Mouse (Mus musculus) liver, embryonic 13.5 days (tissue): Measurements from ENCODE around the gene Olfr638. TPM values are rescaled to one million over a fixed set of nuclear protein-coding genes. Genes with fewer than 3 reads are reported as not detected.

ENCODE experiments used
- ATAC-seq: fragments of 200-750 bp; cut with Nextera tagmentation; 2 replicates; pipeline ENCODE4 v1.8.0; 2017; ENCODE audit warnings: low read depth, mild to moderate bottlenecking, moderate number of reproducible peaks, moderate library complexity
- DNase-seq: peaks from one replicate; pipeline ENCODE4 v3.0.0; 2022
- H3K27ac ChIP-seq: fragments of 300-500 bp; sonication (generic); 2 replicates; pipeline ENCODE4 v1.5.1; 2015; ENCODE audit warnings: moderate library complexity, mild to moderate bottlenecking, inconsistent platforms
- H3K27me3 ChIP-seq: fragments of 300-500 bp; sonication (generic); 2 replicates; pipeline ENCODE4 v1.6.1; 2015; ENCODE audit warnings: mild to moderate bottlenecking, inconsistent platforms
- H3K36me3 ChIP-seq: fragments of 300-500 bp; sonication (generic); 2 replicates; pipeline ENCODE4 v1.6.1; 2015; ENCODE audit warnings: mild to moderate bottlenecking, inconsistent platforms
- H3K4me1 ChIP-seq: fragments of 300-500 bp; sonication (generic); replicated peaks from 2 replicates; pipeline ENCODE4 v1.6.1; 2015; ENCODE audit warnings: inconsistent platforms
- H3K4me2 ChIP-seq: fragments of 300-500 bp; sonication (generic); 2 replicates; pipeline ENCODE4 v1.6.1; 2015; ENCODE audit warnings: inconsistent platforms, mild to moderate bottlenecking, moderate library complexity
- H3K4me3 ChIP-seq: fragments of 300-500 bp; sonication (generic); replicated peaks from 2 replicates; pipeline ENCODE4 v1.5.1; 2015; ENCODE audit warnings: mild to moderate bottlenecking, inconsistent platforms
- H3K9ac ChIP-seq: fragments of 300-500 bp; sonication (generic); 2 replicates; pipeline ENCODE4 v1.6.1; 2015; ENCODE audit warnings: mild to moderate bottlenecking, inconsistent platforms
- H3K9me3 ChIP-seq: fragments of 300-500 bp; sonication (generic); replicated peaks from 2 replicates; pipeline ENCODE4 v1.6.1; 2016; ENCODE audit warnings: inconsistent platforms
- WGBS: fragments of 180-500 bp; shearing (Covaris S2); methylation state at CpG from one replicate; pipeline ENCODE4 v1.1.7; 2015; ENCODE audit not compliant: insufficient replicate concordance; 5-methylcytosine and 5-hydroxymethylcytosine counted together
- polyA plus RNA-seq: library from polyadenylated mRNA; unstranded; fragments of >200 nt; fragmentation: Nextera tagmentation; extraction: Ambion mirVana; gene quantifications from 2 replicates; pipeline ENCODE4 v1.2.1, GENCODE M21; 2015

The Olfr638 gene
- polyA plus RNA-seq, 1 experiment from 2014 or later, result not detected

DNA sequence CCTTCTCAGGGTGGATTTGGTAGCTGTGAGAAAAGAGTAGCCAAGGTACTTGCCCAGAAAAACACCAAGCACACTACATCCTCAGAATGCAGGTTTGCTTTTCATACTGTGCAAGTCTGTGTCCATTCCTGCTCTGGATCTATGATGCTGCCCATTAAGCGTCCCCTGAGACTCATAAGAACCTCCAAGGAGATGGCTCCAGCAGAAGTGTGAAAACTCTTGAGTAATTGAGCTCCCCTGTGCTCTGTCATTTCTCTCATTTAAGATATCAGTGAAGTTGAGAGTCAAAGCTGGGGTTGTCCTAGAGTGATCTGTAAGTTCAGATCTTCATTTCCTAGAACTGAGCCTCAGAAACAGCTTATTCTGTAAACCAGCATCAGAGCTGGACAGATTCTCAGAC is 54.0 kb downstream of the Olfr638 start, which contains the start of gene Olfr642:
Gene Olfr642, minus strand, starts transcription at position 101 of the 400 bp plus-strand sequence.
- ATAC-seq (no peak), DNase-seq (no peak)
- Histone ChIP-seq H3K4me2 (no peak within 1 kb of the TSS), H3K4me3 (no peak within 1 kb of the TSS), H3K4me1 (no peaks in the 10 kb centered on the region), H3K9ac (no peak within 1 kb of the TSS), H3K27ac (no peak within 1 kb of the TSS), H3K27me3 (no peaks in the 10 kb centered on the region), H3K36me3 (no peaks in the 10 kb centered on the region), H3K9me3 (no peaks in the 10 kb centered on the region)
- 39% methylated on average over 1 of the region's 1 CpGs for WGBS

Other genes with a start within 250 kb of the Olfr638 start
- not detected in 2 replicates for gene Olfr630, start 241.4 kb upstream of the Olfr638 start, polyA plus RNA-seq
- gene Olfr69, start 227.2 kb upstream of the Olfr638 start, polyA plus RNA-seq, result not detected in 2 replicates
- not detected in 2 replicates for gene Olfr68, start 219.0 kb upstream of the Olfr638 start, polyA plus RNA-seq
- gene Olfr67, start 206.9 kb upstream of the Olfr638 start, polyA plus RNA-seq, result not detected in 2 replicates
- 49,070 and 53,102 TPM in 2 replicates for gene Hbb-bt, start 184.8 kb upstream of the Olfr638 start, polyA plus RNA-seq
- 91,050 and 104,119 TPM in 2 replicates for gene Hbb-bs, start 170.7 kb upstream of the Olfr638 start, polyA plus RNA-seq
- 0.32 and 0.36 TPM in 2 replicates for gene Hbb-bh2, start 158.2 kb upstream of the Olfr638 start, polyA plus RNA-seq
- gene Hbb-bh1, start 155.6 kb upstream of the Olfr638 start, polyA plus RNA-seq, result 367 and 436 TPM in 2 replicates
- gene Hbb-y, start 145.5 kb upstream of the Olfr638 start, polyA plus RNA-seq, result 3,309 and 4,306 TPM in 2 replicates
- gene Olfr66, start 112.5 kb upstream of the Olfr638 start, polyA plus RNA-seq, result not detected in 2 replicates
- gene Olfr64, start 104.3 kb upstream of the Olfr638 start, polyA plus RNA-seq, result not detected in 2 replicates
- gene Olfr65, start 95.3 kb upstream of the Olfr638 start, polyA plus RNA-seq, result not detected in 2 replicates
- 0.12 TPM in 1 of 2 replicates, not detected in the other for gene Olfr631, start 69.9 kb upstream of the Olfr638 start, polyA plus RNA-seq
- gene Olfr632, start 64.4 kb upstream of the Olfr638 start, polyA plus RNA-seq, result 0.21 and 0.33 TPM in 2 replicates
- not detected in 2 replicates for gene Olfr633, start 54.3 kb upstream of the Olfr638 start, polyA plus RNA-seq
- not detected in 2 replicates for gene Olfr635, start 27.6 kb upstream of the Olfr638 start, polyA plus RNA-seq
- not detected in 2 replicates for gene Olfr639, start 18.6 kb downstream of the Olfr638 start, polyA plus RNA-seq
- not detected in 2 replicates for gene Olfr640, start 26.8 kb downstream of the Olfr638 start, polyA plus RNA-seq
- not detected in 2 replicates for gene Olfr641, start 36.7 kb downstream of the Olfr638 start, polyA plus RNA-seq
- gene Olfr642, start 53.9 kb downstream of the Olfr638 start, polyA plus RNA-seq, result not detected in 2 replicates
- not detected in 2 replicates for gene 4930516K23Rik, start 62.7 kb downstream of the Olfr638 start, polyA plus RNA-seq
- gene Olfr644, start 73.1 kb downstream of the Olfr638 start, polyA plus RNA-seq, result not detected in 2 replicates
- not detected in 2 replicates for gene Olfr645, start 86.7 kb downstream of the Olfr638 start, polyA plus RNA-seq
- not detected in 2 replicates for gene Olfr646, start 106.1 kb downstream of the Olfr638 start, polyA plus RNA-seq
- not detected in 2 replicates for gene Ubqln5, start 131.1 kb downstream of the Olfr638 start, polyA plus RNA-seq
- gene Olfr643, start 138.7 kb downstream of the Olfr638 start, polyA plus RNA-seq, result not detected in 2 replicates
- not detected in 2 replicates for gene Ubqln3, start 144.5 kb downstream of the Olfr638 start, polyA plus RNA-seq
- not detected in 2 replicates for gene Ubqlnl, start 151.8 kb downstream of the Olfr638 start, polyA plus RNA-seq
- gene Olfm5, start 166.1 kb downstream of the Olfr638 start, polyA plus RNA-seq, result 0.15 TPM in 1 of 2 replicates, not detected in the other
- gene Olfr648, start 184.6 kb downstream of the Olfr638 start, polyA plus RNA-seq, result 0.03 and 0.05 TPM in 2 replicates
- not detected in 2 replicates for gene Olfr649, start 197.2 kb downstream of the Olfr638 start, polyA plus RNA-seq
- 0.77 and 0.89 TPM in 2 replicates for gene Trim6, start 220.0 kb downstream of the Olfr638 start, polyA plus RNA-seq
- gene Trim34a, start 245.7 kb downstream of the Olfr638 start, polyA plus RNA-seq, result 0.90 and 1.7 TPM in 2 replicates